Mouse (Mus musculus): ENCODE data around the gene Spats2.

DNA sequence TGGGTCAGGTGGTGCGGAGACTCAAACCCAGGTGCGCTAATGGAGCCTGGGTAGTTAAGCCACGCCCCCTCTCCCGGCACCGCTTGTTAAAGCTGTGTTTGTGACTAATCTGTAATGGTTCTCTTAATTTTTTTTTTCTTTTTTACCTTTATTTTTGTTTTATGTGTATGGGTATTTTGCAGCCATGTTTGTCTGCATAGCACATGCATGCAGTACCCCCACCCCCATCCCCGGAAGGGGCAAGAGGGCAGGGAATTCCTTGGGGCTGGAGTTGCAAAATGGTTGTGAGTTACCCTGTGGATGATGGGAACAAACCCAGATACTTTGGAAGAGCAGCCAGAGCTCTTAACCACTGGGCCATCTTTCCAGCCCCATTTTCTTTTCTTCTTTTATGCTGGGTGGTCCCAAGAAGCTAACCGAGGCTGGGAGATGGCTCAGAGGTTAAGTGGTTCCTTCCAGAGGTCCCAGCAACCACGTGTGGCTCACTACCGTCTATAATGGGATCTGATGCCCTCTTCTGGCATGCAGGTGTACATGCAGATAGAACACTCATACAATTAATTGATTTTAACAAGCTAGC is 12.2 kb upstream of the Spats2 start:
- peak; percentile 69 for TF ChIP-seq CTCF (IDR thresholded peaks at IDR 0.05; ENCODE audit: low read depth)
- TF ChIP-seq EP300 (optimal IDR thresholded peaks at IDR 0.05): no peak
